Mouse (Mus musculus): ENCODE measurements at regions not wholly inside any gene's neighbourhood (a gene's known extent, or its start where the extent isn't known, plus 50 kb on each side); places are given as distances from the start of the nearest gene placed in this dataset.
A peak's percentile ranks its signal among the peaks of the same experiment; 100 is the strongest.

- WGBS, result 52% methylated on average over 2 of the region's 2 CpGs
- TF ChIP-seq CTCF (IDR thresholded peaks at IDR 0.05; ENCODE audit: borderline replicate concordance, control insufficient read depth, extremely low read depth, insufficient read depth, low read length, poor library complexity) (no peak), POLR2A (IDR thresholded peaks at IDR 0.05; ENCODE audit: control insufficient read depth, extremely low read depth, insufficient read depth, low read length, poor library complexity) (no peak)
- no peaks in the 10 kb centered on the region for H3K36me3 ChIP-seq (ENCODE audit: control insufficient read depth, insufficient read depth, low read length)
- no peak for DNase-seq
- no peaks in the 10 kb centered on the region for H3K27me3 ChIP-seq (ENCODE audit: control insufficient read depth, insufficient read depth, low read length)
- H3K4me1 ChIP-seq (replicated peaks; ENCODE audit: control insufficient read depth, insufficient read depth, low read length), result no peaks in the 10 kb centered on the region
- H3K27ac ChIP-seq (ENCODE audit: control insufficient read depth, insufficient read depth, low read length), result no peak overlapping the region
- H3K4me3 ChIP-seq (ENCODE audit: control insufficient read depth, insufficient read depth, low read length), result no peak overlapping the region
Observed at GRCm38 (mm10) chr16:26252824-26253223, 118.8 kb downstream of the Cldn1 start.

- DNase-seq, result no peak
- no peaks in the 10 kb centered on the region for H3K36me3 ChIP-seq (ENCODE audit: control insufficient read depth, insufficient read depth, low read length)
- 74% methylated on average over 5 of the region's 5 CpGs for WGBS
- TF ChIP-seq CTCF (IDR thresholded peaks at IDR 0.05; ENCODE audit: borderline replicate concordance, control insufficient read depth, extremely low read depth, insufficient read depth, low read length, poor library complexity) (no peak), POLR2A (IDR thresholded peaks at IDR 0.05; ENCODE audit: control insufficient read depth, extremely low read depth, insufficient read depth, low read length, poor library complexity) (no peak)
- H3K27me3 ChIP-seq (ENCODE audit: control insufficient read depth, insufficient read depth, low read length), result no peaks in the 10 kb centered on the region
- H3K4me3 ChIP-seq (ENCODE audit: control insufficient read depth, insufficient read depth, low read length), result no peak overlapping the region
- no peak overlapping the region for H3K27ac ChIP-seq (ENCODE audit: control insufficient read depth, insufficient read depth, low read length)
- H3K4me1 ChIP-seq (replicated peaks; ENCODE audit: control insufficient read depth, insufficient read depth, low read length), result no peaks in the 10 kb centered on the region
Observed at GRCm38 (mm10) chr16:26251698-26252097, 119.9 kb downstream of the Cldn1 start.

GRCm38 (mm10) chr16:26251027-26251426 is 120.6 kb downstream of the Cldn1 start:
- H3K27ac ChIP-seq (ENCODE audit: control insufficient read depth, insufficient read depth, low read length), result no peak overlapping the region
- H3K4me1 ChIP-seq (replicated peaks; ENCODE audit: control insufficient read depth, insufficient read depth, low read length), result no peaks in the 10 kb centered on the region
- H3K36me3 ChIP-seq (ENCODE audit: control insufficient read depth, insufficient read depth, low read length), result no peaks in the 10 kb centered on the region
- DNase-seq, result no peak
- H3K4me3 ChIP-seq (ENCODE audit: control insufficient read depth, insufficient read depth, low read length), result no peak overlapping the region
- no peaks in the 10 kb centered on the region for H3K27me3 ChIP-seq (ENCODE audit: control insufficient read depth, insufficient read depth, low read length)
- WGBS, result 81% methylated on average over 2 of the region's 2 CpGs
- no peak for TF ChIP-seq CTCF (IDR thresholded peaks at IDR 0.05; ENCODE audit: borderline replicate concordance, control insufficient read depth, extremely low read depth, insufficient read depth, low read length, poor library complexity)
- TF ChIP-seq POLR2A (IDR thresholded peaks at IDR 0.05; ENCODE audit: control insufficient read depth, extremely low read depth, insufficient read depth, low read length, poor library complexity), result no peak

GRCm38 (mm10) chr16:26248939-26249338 is 122.7 kb downstream of the Cldn1 start:
- Histone ChIP-seq H3K4me1 (replicated peaks; ENCODE audit: control insufficient read depth, insufficient read depth, low read length) (no peaks in the 10 kb centered on the region), H3K27ac (ENCODE audit: control insufficient read depth, insufficient read depth, low read length) (no peak overlapping the region), H3K4me3 (ENCODE audit: control insufficient read depth, insufficient read depth, low read length) (no peak overlapping the region), H3K36me3 (ENCODE audit: control insufficient read depth, insufficient read depth, low read length) (no peaks in the 10 kb centered on the region), H3K27me3 (ENCODE audit: control insufficient read depth, insufficient read depth, low read length) (no peaks in the 10 kb centered on the region)
- no peak for DNase-seq
- TF ChIP-seq CTCF (IDR thresholded peaks at IDR 0.05; ENCODE audit: borderline replicate concordance, control insufficient read depth, extremely low read depth, insufficient read depth, low read length, poor library complexity), result no peak
- no peak for TF ChIP-seq POLR2A (IDR thresholded peaks at IDR 0.05; ENCODE audit: control insufficient read depth, extremely low read depth, insufficient read depth, low read length, poor library complexity)

- 52% methylated on average over 1 of the region's 1 CpGs for WGBS
- Histone ChIP-seq H3K36me3 (ENCODE audit: control insufficient read depth, insufficient read depth, low read length) (no peaks in the 10 kb centered on the region), H3K4me1 (replicated peaks; ENCODE audit: control insufficient read depth, insufficient read depth, low read length) (no peaks in the 10 kb centered on the region), H3K4me3 (ENCODE audit: control insufficient read depth, insufficient read depth, low read length) (no peak overlapping the region), H3K27ac (ENCODE audit: control insufficient read depth, insufficient read depth, low read length) (no peak overlapping the region), H3K27me3 (ENCODE audit: control insufficient read depth, insufficient read depth, low read length) (no peaks in the 10 kb centered on the region)
- TF ChIP-seq CTCF (IDR thresholded peaks at IDR 0.05; ENCODE audit: borderline replicate concordance, control insufficient read depth, extremely low read depth, insufficient read depth, low read length, poor library complexity), result no peak
- TF ChIP-seq POLR2A (IDR thresholded peaks at IDR 0.05; ENCODE audit: control insufficient read depth, extremely low read depth, insufficient read depth, low read length, poor library complexity), result no peak
- no peak for DNase-seq
Observed at GRCm38 (mm10) chr16:26247926-26248325, 123.7 kb downstream of the Cldn1 start.

GRCm38 (mm10) chr16:26235239-26235638 is 129.7 kb upstream of the P3h2 start:
- TF ChIP-seq POLR2A (IDR thresholded peaks at IDR 0.05; ENCODE audit: control insufficient read depth, extremely low read depth, insufficient read depth, low read length, poor library complexity) (no peak), CTCF (IDR thresholded peaks at IDR 0.05; ENCODE audit: borderline replicate concordance, control insufficient read depth, extremely low read depth, insufficient read depth, low read length, poor library complexity) (no peak)
- no peak overlapping the region for H3K4me3 ChIP-seq (ENCODE audit: control insufficient read depth, insufficient read depth, low read length)

GRCm38 (mm10) chr16:26234113-26234512 is 128.5 kb upstream of the P3h2 start:
- WGBS, result 8% methylated on average over 3 of the region's 3 CpGs
- Histone ChIP-seq H3K27ac (ENCODE audit: control insufficient read depth, insufficient read depth, low read length) (no peak overlapping the region), H3K4me1 (replicated peaks; ENCODE audit: control insufficient read depth, insufficient read depth, low read length) (no peaks in the 10 kb centered on the region), H3K36me3 (ENCODE audit: control insufficient read depth, insufficient read depth, low read length) (no peaks in the 10 kb centered on the region), H3K27me3 (ENCODE audit: control insufficient read depth, insufficient read depth, low read length) (no peaks in the 10 kb centered on the region), H3K4me3 (ENCODE audit: control insufficient read depth, insufficient read depth, low read length) (no peak overlapping the region)
- TF ChIP-seq POLR2A (IDR thresholded peaks at IDR 0.05; ENCODE audit: control insufficient read depth, extremely low read depth, insufficient read depth, low read length, poor library complexity) (no peak), CTCF (IDR thresholded peaks at IDR 0.05; ENCODE audit: borderline replicate concordance, control insufficient read depth, extremely low read depth, insufficient read depth, low read length, poor library complexity) (no peak)
- DNase-seq, result peak; percentile 44

More at GRCm38 (mm10) chr16:26235239-26235638, 129.7 kb upstream of the P3h2 start:
- Histone ChIP-seq H3K27me3 (ENCODE audit: control insufficient read depth, insufficient read depth, low read length) (no peaks in the 10 kb centered on the region), H3K27ac (ENCODE audit: control insufficient read depth, insufficient read depth, low read length) (no peak overlapping the region), H3K36me3 (ENCODE audit: control insufficient read depth, insufficient read depth, low read length) (no peaks in the 10 kb centered on the region), H3K4me1 (replicated peaks; ENCODE audit: control insufficient read depth, insufficient read depth, low read length) (no peaks in the 10 kb centered on the region)
- DNase-seq, result no peak

All from thymus, adult 2 months (tissue).